Mouse (Mus musculus) left cerebral cortex, adult 9 months (tissue): ENCODE data around the gene Lpar2.
A peak's percentile ranks its signal among the peaks of the same experiment; 100 is the strongest.

Experiments
- DNase-seq, 2 experiments: peaks; one replicate each; pipeline ENCODE4 v3.0.0; 2022; ENCODE audit warnings: low spot score in 2 of 2

Gene Lpar2

DNA sequence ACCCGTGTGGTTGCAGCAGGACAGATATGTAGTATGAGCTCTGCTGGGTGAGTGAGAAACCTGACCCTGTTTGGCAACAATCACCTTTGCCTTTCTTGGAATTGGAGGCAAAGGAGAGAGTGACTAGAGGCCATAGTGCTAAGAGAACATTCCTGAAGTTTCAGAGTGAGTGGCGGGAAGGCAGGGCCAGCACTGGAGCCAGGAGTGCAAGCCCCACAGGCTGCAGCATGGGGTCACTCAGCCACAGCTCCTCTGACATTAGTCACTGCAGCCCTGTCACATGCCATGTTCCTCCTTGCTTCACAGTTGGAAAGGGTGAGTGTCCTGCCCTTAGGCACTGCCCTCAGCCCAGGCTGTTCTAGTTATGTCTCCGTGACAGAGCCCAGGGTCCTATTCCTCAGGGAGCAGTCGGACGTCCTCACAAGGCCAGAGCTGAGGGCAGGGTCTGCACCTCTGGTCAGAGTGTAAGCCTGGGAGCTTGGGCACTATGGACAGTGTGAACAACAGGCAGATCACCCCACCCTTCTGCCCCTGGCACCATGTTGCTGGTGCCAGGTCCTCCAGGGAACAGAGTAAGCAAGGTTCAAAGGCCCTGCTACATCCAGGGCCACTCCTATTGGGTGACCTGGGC, 45.6 kb downstream of the Lpar2 start:
- DNase-seq: no peak

DNA sequence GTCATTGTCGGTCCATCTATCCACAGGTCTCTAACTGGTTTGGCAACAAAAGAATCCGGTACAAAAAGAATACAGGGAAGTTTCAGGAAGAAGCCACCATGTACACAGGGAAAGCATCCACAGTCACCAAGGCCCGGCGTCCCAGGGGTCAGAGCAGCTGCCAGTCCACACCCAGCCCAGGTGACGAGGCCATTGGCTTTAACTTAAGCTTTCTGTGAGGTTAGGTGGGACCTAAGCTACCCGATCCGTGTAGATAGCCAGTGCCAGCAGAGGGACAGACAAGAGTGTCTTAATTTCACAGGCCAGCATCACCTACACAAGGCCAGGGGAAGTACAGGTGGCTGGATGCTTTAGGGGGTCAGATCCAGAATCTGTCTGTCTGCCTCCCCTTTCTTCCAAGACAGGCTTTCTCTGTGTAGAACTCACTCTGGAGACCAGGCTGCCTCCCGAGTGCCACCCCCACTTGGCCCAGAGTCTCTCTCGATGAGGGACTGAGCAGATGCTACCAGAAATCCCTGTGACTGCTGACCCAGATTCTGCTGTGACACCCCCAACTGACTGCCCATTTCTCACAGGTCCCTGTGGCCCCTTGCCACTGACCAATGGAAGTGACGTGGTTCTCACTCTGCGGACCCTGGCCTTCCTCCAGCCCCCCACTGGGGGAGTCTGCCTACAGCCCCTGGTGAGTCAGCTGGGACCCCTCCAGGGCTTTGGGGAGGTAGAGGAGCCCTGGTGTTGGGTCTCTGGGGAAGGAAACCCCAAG, 48.0 kb downstream of the Lpar2 start:
- DNase-seq: no peak

GRCm38 (mm10) chr8:69870907-69871306, 48.7 kb downstream of the Lpar2 start:
- DNase-seq: no peak

- peak in 1 of 2 experiments; percentile 76 for DNase-seq
Measured at GRCm38 (mm10) chr8:69874155-69874554, 51.9 kb downstream of the Lpar2 start.

- no peak for DNase-seq
Measured at GRCm38 (mm10) chr8:69874654-69875053, 52.4 kb downstream of the Lpar2 start.

- DNase-seq: no peak
Measured at GRCm38 (mm10) chr8:69876097-69876496, 53.9 kb downstream of the Lpar2 start.

DNA sequence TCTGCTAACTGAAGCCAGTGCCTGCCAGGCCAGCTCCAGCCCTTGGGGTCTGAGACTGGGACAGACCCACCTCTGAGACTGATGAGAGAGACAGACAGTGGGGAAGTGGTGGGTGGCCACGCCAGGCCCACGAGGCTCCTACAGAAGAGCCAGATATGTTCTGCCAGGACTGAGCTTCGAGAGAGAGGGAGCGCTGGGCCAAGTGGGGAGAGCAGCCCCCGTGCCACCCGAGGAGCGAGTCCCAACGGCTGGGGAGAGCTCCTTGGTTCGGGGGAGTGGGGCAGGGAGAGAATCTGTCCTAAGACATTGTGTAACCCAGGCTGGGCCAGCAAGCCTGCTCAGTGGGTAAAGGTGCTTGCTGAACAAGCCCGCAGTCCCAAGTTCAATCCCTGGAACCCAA, 54.7 kb downstream of the Lpar2 start:
- no peak for DNase-seq

DNA sequence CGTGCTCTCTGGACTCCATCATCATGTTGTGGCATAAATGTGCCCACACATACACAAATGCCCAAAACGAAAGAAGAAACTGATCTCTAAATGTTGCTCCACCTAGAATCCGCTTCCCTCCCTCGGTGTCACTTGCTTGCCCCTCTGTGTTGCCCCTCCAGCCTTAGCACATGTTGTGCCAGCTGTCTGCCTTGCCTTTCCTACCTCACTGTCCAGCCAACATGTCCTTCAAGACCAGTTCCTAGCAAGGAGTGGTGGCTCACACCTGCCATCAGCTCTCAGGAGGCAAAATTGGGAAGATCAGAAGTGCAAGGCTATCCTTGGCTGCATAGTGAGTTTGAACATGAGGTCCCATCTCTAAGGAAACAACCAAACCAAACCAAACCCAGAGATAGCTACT, 55.2 kb downstream of the Lpar2 start:
- no peak for DNase-seq

DNA sequence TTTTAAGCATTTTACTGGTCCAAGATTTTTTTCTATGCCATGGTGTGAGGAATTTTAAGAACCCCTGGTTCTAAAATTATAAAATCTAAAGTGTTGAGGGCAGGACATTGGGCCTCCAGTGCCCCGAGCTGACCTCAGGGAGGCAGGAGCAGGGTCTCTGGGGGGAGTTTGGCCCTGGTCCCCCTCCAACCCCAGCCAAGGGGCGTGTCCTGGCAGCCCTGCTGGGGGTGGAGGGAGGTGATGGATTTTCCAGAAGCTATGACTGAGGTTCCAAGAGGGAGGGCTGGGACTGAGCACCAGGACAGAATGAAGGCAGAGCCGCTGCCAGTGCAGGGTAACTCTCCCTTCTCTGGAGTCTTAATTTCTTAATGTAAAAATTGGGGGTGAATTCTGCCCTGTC, 55.8 kb downstream of the Lpar2 start:
- DNase-seq: no peak

DNA sequence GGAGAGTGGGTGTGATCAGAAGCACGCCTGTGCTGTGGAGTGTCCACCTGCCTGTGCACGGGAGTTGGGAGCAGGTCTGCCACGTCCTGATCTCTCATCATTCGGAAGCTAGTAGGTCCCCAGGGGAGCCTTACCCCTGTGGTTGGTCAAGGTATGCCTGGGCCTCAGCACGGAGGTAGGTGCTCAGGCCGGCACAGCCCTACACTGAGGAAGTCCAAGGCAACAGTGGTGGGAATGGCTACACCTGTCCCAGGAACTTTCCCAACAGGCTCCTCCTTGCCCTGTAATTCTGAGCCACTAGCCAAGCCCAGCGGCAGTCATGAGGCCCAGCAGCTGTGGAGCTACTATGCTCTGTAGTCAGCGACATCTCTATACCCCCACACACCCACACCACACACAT, 57.4 kb downstream of the Lpar2 start:
- no peak for DNase-seq
